32 mouse cellular contexts compared by ENCODE assay signal in the genomic region with DNA sequence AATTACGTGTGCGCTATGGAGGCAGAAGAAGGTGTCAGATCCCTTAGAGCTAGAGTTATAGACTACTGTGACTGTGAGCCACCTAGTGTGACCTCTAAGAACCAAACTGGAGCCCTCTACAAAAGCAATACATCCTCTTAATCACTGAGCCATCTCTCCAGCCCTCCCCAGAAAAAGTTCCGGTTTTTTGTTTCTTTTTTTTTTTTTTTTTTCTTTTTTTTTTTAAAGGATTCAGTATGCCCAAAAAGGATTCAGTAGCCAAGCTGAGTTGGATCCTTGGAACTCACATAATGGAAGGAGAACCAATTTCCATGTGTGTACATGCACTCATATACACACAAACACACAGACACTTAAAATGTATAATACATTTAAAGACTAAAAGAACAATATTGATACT. TPM values are rescaled to one million over a fixed set of nuclear protein-coding genes. Genes with fewer than 3 reads are reported as not detected.
DNase-seq lines count a peak whose midpoint lies in the region; ATAC-seq and TF ChIP-seq lines count a peak whose summit lies in the region.
"Had no signal": no experiment of that assay in that cellular context is flagged by ENCODE, and none has a peak within 500 bp of the region (broad histone marks: within the 10 kb centered on the region; RNA-seq: fewer than 3 reads in every experiment).

No protein-coding gene starts in this region.

- H3K27me3 ChIP-seq in hindbrain, embryonic 14.5 days (ENCODE audit: control insufficient read depth, insufficient read depth, low read length), result no peaks in the 10 kb centered on the region
- H3K27me3 ChIP-seq in hindbrain, embryonic 16.5 days (replicated peaks; ENCODE audit: control insufficient read depth, insufficient read depth, low read length), result no peaks in the 10 kb centered on the region
- H3K27me3 ChIP-seq in midbrain, embryonic 13.5 days, result no peaks in the 10 kb centered on the region
- no peaks in the 10 kb centered on the region for H3K27me3 ChIP-seq in midbrain, embryonic 16.5 days (ENCODE audit: control insufficient read depth, insufficient read depth, low read depth, low read length)
- no peaks in the 10 kb centered on the region for H3K27me3 ChIP-seq in MEL (ENCODE audit: control insufficient read depth in 1 of 2, insufficient read depth in 2 of 2, low read length in 2 of 2)
- no peaks in the 10 kb centered on the region for H3K27me3 ChIP-seq in neural tube, embryonic 13.5 days
- H3K27me3 ChIP-seq: CH12.LX had no signal

- no peak overlapping the region for H3K4me3 ChIP-seq in hindbrain, embryonic 14.5 days (replicated peaks; ENCODE audit: low read length)
- no peak overlapping the region for H3K4me3 ChIP-seq in hindbrain, embryonic 16.5 days (ENCODE audit: low read length)
- no peak overlapping the region for H3K4me3 ChIP-seq in midbrain, embryonic 13.5 days (replicated peaks)
- no peak overlapping the region for H3K4me3 ChIP-seq in midbrain, embryonic 16.5 days (ENCODE audit: low read depth, low read length)
- H3K4me3 ChIP-seq in MEL (ENCODE audit: control insufficient read depth in 1 of 2, insufficient read depth in 1 of 2, low read depth in 2 of 2, low read length in 2 of 2), result no peak overlapping the region
- H3K4me3 ChIP-seq in neural tube, embryonic 13.5 days, result 0 out of 2 replicates have a peak overlapping the region, but pooled peaks have one; percentile 83
- H3K4me3 ChIP-seq: heart, adult 2 months had no signal

- TF ChIP-seq RAD21 in MEL (IDR thresholded peaks at IDR 0.05; ENCODE audit: low read depth, low read length), result no peak

- peaks cover 12% of the 10 kb centered on the region for H3K4me1 ChIP-seq in hindbrain, embryonic 14.5 days (replicated peaks; ENCODE audit: control insufficient read depth, insufficient read depth, low read length)
- peaks cover 27% of the 10 kb centered on the region for H3K4me1 ChIP-seq in hindbrain, embryonic 16.5 days (ENCODE audit: control insufficient read depth, insufficient read depth, low read depth, low read length)
- peaks cover 36% of the 10 kb centered on the region for H3K4me1 ChIP-seq in midbrain, embryonic 13.5 days (replicated peaks)
- H3K4me1 ChIP-seq in midbrain, embryonic 16.5 days (ENCODE audit: control insufficient read depth, insufficient read depth, low read length), result peaks cover 32% of the 10 kb centered on the region
- peaks cover 4 to 12% of the 10 kb centered on the region in 2 experiments for H3K4me1 ChIP-seq in MEL (ENCODE audit: control insufficient read depth in 1 of 2, insufficient read depth in 2 of 2, low read length in 2 of 2)
- peaks cover 36% of the 10 kb centered on the region for H3K4me1 ChIP-seq in neural tube, embryonic 13.5 days (replicated peaks)

- no peak overlapping the region for H3K27ac ChIP-seq in hindbrain, embryonic 14.5 days
- H3K27ac ChIP-seq in hindbrain, embryonic 16.5 days (ENCODE audit: low read depth, low read length), result no peak overlapping the region
- no peak overlapping the region for H3K27ac ChIP-seq in midbrain, embryonic 13.5 days
- H3K27ac ChIP-seq in midbrain, embryonic 16.5 days (ENCODE audit: low read length), result no peak overlapping the region
- H3K27ac ChIP-seq in MEL (ENCODE audit: control insufficient read depth, low read depth, low read length), result no peak overlapping the region
- no peak overlapping the region for H3K27ac ChIP-seq in neural tube, embryonic 13.5 days (replicated peaks)
- H3K27ac ChIP-seq: heart, adult 2 months; layer of hippocampus, adult 2 months had no signal

- no peak for TF ChIP-seq POLR2A in MEL (IDR thresholded peaks at IDR 0.05; ENCODE audit: control insufficient read depth in 1 of 2, insufficient read depth in 1 of 2, low read depth in 1 of 2, low read length in 2 of 2, poor library complexity in 1 of 2)

- H3K79me2 ChIP-seq in MEL (ENCODE audit: control insufficient read depth, insufficient read depth, low read length, poor library complexity), result peaks cover 44% of the 10 kb centered on the region

- H3K36me3 ChIP-seq in hindbrain, embryonic 14.5 days (replicated peaks; ENCODE audit: control insufficient read depth, insufficient read depth), result no peaks in the 10 kb centered on the region
- no peaks in the 10 kb centered on the region for H3K36me3 ChIP-seq in hindbrain, embryonic 16.5 days (ENCODE audit: control insufficient read depth, insufficient read depth, low read length)
- 0 out of 2 replicates have a peak, but pooled peaks cover 4% of the 10 kb centered on the region for H3K36me3 ChIP-seq in midbrain, embryonic 13.5 days
- H3K36me3 ChIP-seq in midbrain, embryonic 16.5 days (ENCODE audit: control insufficient read depth, insufficient read depth, low read length), result no peaks in the 10 kb centered on the region
- H3K36me3 ChIP-seq in MEL (ENCODE audit: control insufficient read depth in 1 of 2, insufficient read depth in 2 of 2, low read length in 2 of 2), result peaks cover 2 to 25% of the 10 kb centered on the region in 2 experiments; a peak in 3 of 4 replicates
- H3K36me3 ChIP-seq in neural tube, embryonic 13.5 days, result peaks cover 9% of the 10 kb centered on the region

- no peaks in the 10 kb centered on the region for H3K9me3 ChIP-seq in hindbrain, embryonic 14.5 days (ENCODE audit: control insufficient read depth, low read length)
- H3K9me3 ChIP-seq in hindbrain, embryonic 16.5 days (ENCODE audit: control insufficient read depth, low read length), result no peaks in the 10 kb centered on the region
- H3K9me3 ChIP-seq in midbrain, embryonic 13.5 days, result no peaks in the 10 kb centered on the region
- no peaks in the 10 kb centered on the region for H3K9me3 ChIP-seq in midbrain, embryonic 16.5 days (replicated peaks; ENCODE audit: control insufficient read depth, low read length, poor library complexity, severe bottlenecking)
- H3K9me3 ChIP-seq in MEL (replicated peaks; ENCODE audit: insufficient read depth, low read length), result no peaks in the 10 kb centered on the region
- no peaks in the 10 kb centered on the region for H3K9me3 ChIP-seq in neural tube, embryonic 13.5 days

- no peak for TF ChIP-seq CTCF in MEL (IDR thresholded peaks at IDR 0.05 in 2 of 3, conservative IDR thresholded peaks at IDR 0.05 in 1 of 3; ENCODE audit: control insufficient read depth in 1 of 3, insufficient read depth in 1 of 3, low read depth in 2 of 3, low read length in 3 of 3, poor library complexity in 1 of 3, severe bottlenecking in 1 of 3)

- no peak overlapping the region for H3K9ac ChIP-seq in hindbrain, embryonic 14.5 days
- H3K9ac ChIP-seq in hindbrain, embryonic 16.5 days (ENCODE audit: low read depth, low read length), result no peak overlapping the region
- no peak overlapping the region for H3K9ac ChIP-seq in midbrain, embryonic 13.5 days (replicated peaks)
- H3K9ac ChIP-seq in midbrain, embryonic 16.5 days (ENCODE audit: low read depth, low read length), result no peak overlapping the region
- H3K9ac ChIP-seq in MEL (ENCODE audit: control insufficient read depth, low read depth, low read length, poor library complexity, severe bottlenecking), result no peak overlapping the region
- no peak overlapping the region for H3K9ac ChIP-seq in neural tube, embryonic 13.5 days

- no peak for DNase-seq in hindbrain, embryonic 14.5 days (ENCODE audit: low spot score)
- no peak for DNase-seq in MEL (ENCODE audit: low read depth, low spot score)
- DNase-seq in layer of hippocampus, adult 9-11 months, result no peak
- DNase-seq: adrenal gland, postnatal 25 days; B cell, adult 2 months; cerebellum, adult 8-10 months; cerebellum, postnatal 36 days; gastrocnemius, postnatal 25 days; heart, adult 2 months; layer of hippocampus, postnatal 36 days; lung, adult 18-20 months; lung, postnatal 4 days; thymus, adult 18-20 months; thymus, postnatal 4 days had no signal

- ATAC-seq in hindbrain, embryonic 14.5 days (ENCODE audit: low FRiP score), result no peak
- ATAC-seq in hindbrain, embryonic 16.5 days, result no peak
- ATAC-seq in midbrain, embryonic 13.5 days, result no peak
- ATAC-seq in midbrain, embryonic 16.5 days, result no peak
- ATAC-seq in neural tube, embryonic 13.5 days (ENCODE audit: low read depth), result no peak
- ATAC-seq in granulocyte monocyte progenitor cell, adult 5-6 weeks (replicated peaks; ENCODE audit: poor library complexity, severe bottlenecking), result no peak
- ATAC-seq: intestine, postnatal 0 days had no signal

- H3K4me2 ChIP-seq in hindbrain, embryonic 14.5 days (replicated peaks), result 0 out of 2 replicates have a peak overlapping the region, but pooled peaks have one; percentile 93
- H3K4me2 ChIP-seq in hindbrain, embryonic 16.5 days (ENCODE audit: low read length), result no peak overlapping the region
- peak overlapping the region; percentile 83; the same call in 1 of the 2 replicates for H3K4me2 ChIP-seq in midbrain, embryonic 13.5 days (replicated peaks)
- no peak overlapping the region for H3K4me2 ChIP-seq in midbrain, embryonic 16.5 days (ENCODE audit: low read length)
- peak overlapping the region; percentile 79 for H3K4me2 ChIP-seq in neural tube, embryonic 13.5 days

- TF ChIP-seq EP300 in MEL (IDR thresholded peaks at IDR 0.05; ENCODE audit: low read depth in 1 of 2, low read length in 2 of 2), result no peak

- 88% methylated on average over 3 of the region's 3 CpGs for WGBS in hindbrain, embryonic 14.5 days
- 87% methylated on average over 3 of the region's 3 CpGs for WGBS in hindbrain, embryonic 16.5 days
- WGBS in midbrain, embryonic 13.5 days, result 87% methylated on average over 3 of the region's 3 CpGs
- WGBS in midbrain, embryonic 16.5 days, result 80% methylated on average over 3 of the region's 3 CpGs
- 84% methylated on average over 3 of the region's 3 CpGs for WGBS in neural tube, embryonic 13.5 days

RNA-seq across cellular contexts. Expression of a gene that starts 1.9 kb away (rescaled TPM):
- 4.4 and 5.0 TPM in 2 replicates for polyA plus RNA-seq in hindbrain, embryonic 14.5 days (2014; fragmentation: Nextera tagmentation; extraction: Ambion mirVana)
- 3.1 and 3.8 TPM in 2 replicates for polyA plus RNA-seq in hindbrain, embryonic 16.5 days (2015; fragmentation: Nextera tagmentation; extraction: Ambion mirVana)
- 4.9 TPM in 2 replicates for polyA plus RNA-seq in midbrain, embryonic 13.5 days (2015; fragmentation: Nextera tagmentation; extraction: Ambion mirVana)
- 4.9 and 6.5 TPM in 2 replicates for polyA plus RNA-seq in midbrain, embryonic 16.5 days (2015; fragmentation: Nextera tagmentation; extraction: Ambion mirVana)
- total RNA-seq in MEL (2012; rRNA removed), result 0.92 and 1.9 TPM in 2 replicates
- polyA plus RNA-seq in MEL (2012; ENCODE audit: insufficient read depth in 1 of 2, insufficient read length in 2 of 2, low read depth in 1 of 2, low replicate concordance in 2 of 2, missing spikeins in 1 of 2), result 1 to 10 TPM in 1 of 2 experiments, not detected in 1; 1.0 TPM
- polyA plus RNA-seq in neural tube, embryonic 13.5 days (2015; fragmentation: Nextera tagmentation; extraction: Ambion mirVana), result 2.4 and 4.1 TPM in 2 replicates
- 2.6 and 2.8 TPM in 2 replicates for total RNA-seq in granulocyte monocyte progenitor cell, adult 5-6 weeks (2014; fragmentation: Nextera tagmentation)
- total RNA-seq in granulocyte monocyte progenitor cell, adult 5-6 weeks (2017), result 1.1 and 2.1 TPM in 2 replicates

RNA-seq across cellular contexts. Expression of a gene that starts 1.9 kb away (rescaled TPM):
- not detected in 2 replicates for polyA plus RNA-seq in hindbrain, embryonic 14.5 days (2014; fragmentation: Nextera tagmentation; extraction: Ambion mirVana)
- polyA plus RNA-seq in hindbrain, embryonic 16.5 days (2015; fragmentation: Nextera tagmentation; extraction: Ambion mirVana), result 0.40 TPM in 1 of 2 replicates, not detected in the other
- not detected in 2 replicates for polyA plus RNA-seq in midbrain, embryonic 13.5 days (2015; fragmentation: Nextera tagmentation; extraction: Ambion mirVana)
- not detected in 2 replicates for polyA plus RNA-seq in midbrain, embryonic 16.5 days (2015; fragmentation: Nextera tagmentation; extraction: Ambion mirVana)
- 0.20 TPM in 1 of 2 replicates, not detected in the other for total RNA-seq in MEL (2012; rRNA removed)
- polyA plus RNA-seq in MEL (2012; ENCODE audit: insufficient read depth in 1 of 2, insufficient read length in 2 of 2, low read depth in 1 of 2, low replicate concordance in 2 of 2, missing spikeins in 1 of 2), result not detected
- polyA plus RNA-seq in neural tube, embryonic 13.5 days (2015; fragmentation: Nextera tagmentation; extraction: Ambion mirVana), result not detected in 2 replicates
- total RNA-seq in granulocyte monocyte progenitor cell, adult 5-6 weeks (2014; fragmentation: Nextera tagmentation), result not detected in 2 replicates
- total RNA-seq in granulocyte monocyte progenitor cell, adult 5-6 weeks (2017), result not detected in 2 replicates
- total RNA-seq: adrenal gland, postnatal 25 days; gastrocnemius, postnatal 25 days; heart, postnatal 25 days; layer of hippocampus, adult 2 months; left cerebral cortex, postnatal 10 days; monocyte, adult 5-6 weeks had no signal
- polyA plus RNA-seq: forebrain, embryonic 11.5 days; intestine, postnatal 0 days; kidney, embryonic 14.5 days; limb, embryonic 11.5 days; neural tube, embryonic 14.5 days; small intestine, adult 2 months; stomach, embryonic 16.5 days had no signal

RNA-seq across cellular contexts. Expression of a gene that starts 2.3 kb away (rescaled TPM):
- 58.9 and 66.6 TPM in 2 replicates for polyA plus RNA-seq in hindbrain, embryonic 14.5 days (2014; fragmentation: Nextera tagmentation; extraction: Ambion mirVana)
- 61.7 and 64.5 TPM in 2 replicates for polyA plus RNA-seq in hindbrain, embryonic 16.5 days (2015; fragmentation: Nextera tagmentation; extraction: Ambion mirVana)
- polyA plus RNA-seq in midbrain, embryonic 13.5 days (2015; fragmentation: Nextera tagmentation; extraction: Ambion mirVana), result 55.5 and 60.5 TPM in 2 replicates
- polyA plus RNA-seq in midbrain, embryonic 16.5 days (2015; fragmentation: Nextera tagmentation; extraction: Ambion mirVana), result 58.8 and 64.1 TPM in 2 replicates
- 49.6 and 66.3 TPM in 2 replicates for total RNA-seq in MEL (2012; rRNA removed)
- polyA plus RNA-seq in MEL (2012; ENCODE audit: insufficient read depth in 1 of 2, insufficient read length in 2 of 2, low read depth in 1 of 2, low replicate concordance in 2 of 2, missing spikeins in 1 of 2), result 10 to 100 TPM in 1 of 2 experiments, not detected in 1; 74.8 TPM
- polyA plus RNA-seq in neural tube, embryonic 13.5 days (2015; fragmentation: Nextera tagmentation; extraction: Ambion mirVana), result 59.6 and 59.7 TPM in 2 replicates
- total RNA-seq in granulocyte monocyte progenitor cell, adult 5-6 weeks (2014; fragmentation: Nextera tagmentation), result 60.9 and 128 TPM in 2 replicates
- 91.6 and 97.7 TPM in 2 replicates for total RNA-seq in granulocyte monocyte progenitor cell, adult 5-6 weeks (2017)

RNA-seq across cellular contexts. Expression of a gene that starts 40.1 kb away (rescaled TPM):
- not detected in 2 replicates for polyA plus RNA-seq in hindbrain, embryonic 14.5 days (2014; fragmentation: Nextera tagmentation; extraction: Ambion mirVana)
- 0.07 TPM in 1 of 2 replicates, not detected in the other for polyA plus RNA-seq in hindbrain, embryonic 16.5 days (2015; fragmentation: Nextera tagmentation; extraction: Ambion mirVana)
- polyA plus RNA-seq in midbrain, embryonic 13.5 days (2015; fragmentation: Nextera tagmentation; extraction: Ambion mirVana), result not detected in 2 replicates
- not detected in 2 replicates for polyA plus RNA-seq in midbrain, embryonic 16.5 days (2015; fragmentation: Nextera tagmentation; extraction: Ambion mirVana)
- not detected in 2 replicates for total RNA-seq in MEL (2012; rRNA removed)
- polyA plus RNA-seq in MEL (2012; ENCODE audit: insufficient read depth in 1 of 2, insufficient read length in 2 of 2, low read depth in 1 of 2, low replicate concordance in 2 of 2, missing spikeins in 1 of 2), result under 1 TPM in 1 of 2 experiments, not detected in 1; 0.06 TPM
- polyA plus RNA-seq in neural tube, embryonic 13.5 days (2015; fragmentation: Nextera tagmentation; extraction: Ambion mirVana), result not detected in 2 replicates
- total RNA-seq in granulocyte monocyte progenitor cell, adult 5-6 weeks (2014; fragmentation: Nextera tagmentation), result not detected in 2 replicates
- total RNA-seq in granulocyte monocyte progenitor cell, adult 5-6 weeks (2017), result 0.15 TPM in 1 of 2 replicates, not detected in the other
- total RNA-seq: adrenal gland, postnatal 25 days; gastrocnemius, postnatal 25 days; heart, adult 2 months; heart, postnatal 25 days; layer of hippocampus, adult 2 months; left cerebral cortex, postnatal 10 days had no signal
- polyA plus RNA-seq: brain, embryonic 14.5 days; limb, embryonic 11.5 days; neural tube, embryonic 14.5 days; small intestine, adult 2 months had no signal

RNA-seq across cellular contexts. Expression of a gene that starts 50.3 kb away (rescaled TPM):
- 54.5 and 58.7 TPM in 2 replicates for polyA plus RNA-seq in hindbrain, embryonic 14.5 days (2014; fragmentation: Nextera tagmentation; extraction: Ambion mirVana)
- polyA plus RNA-seq in hindbrain, embryonic 16.5 days (2015; fragmentation: Nextera tagmentation; extraction: Ambion mirVana), result 150 and 156 TPM in 2 replicates
- polyA plus RNA-seq in midbrain, embryonic 13.5 days (2015; fragmentation: Nextera tagmentation; extraction: Ambion mirVana), result 91.9 and 92.3 TPM in 2 replicates
- polyA plus RNA-seq in midbrain, embryonic 16.5 days (2015; fragmentation: Nextera tagmentation; extraction: Ambion mirVana), result 129 and 141 TPM in 2 replicates
- 116 and 198 TPM in 2 replicates for total RNA-seq in MEL (2012; rRNA removed)
- polyA plus RNA-seq in MEL (2012; ENCODE audit: insufficient read depth in 1 of 2, insufficient read length in 2 of 2, low read depth in 1 of 2, low replicate concordance in 2 of 2, missing spikeins in 1 of 2), result 100 to 1,000 TPM; 267 to 471 TPM
- polyA plus RNA-seq in neural tube, embryonic 13.5 days (2015; fragmentation: Nextera tagmentation; extraction: Ambion mirVana), result 126 and 133 TPM in 2 replicates
- 217 and 230 TPM in 2 replicates for total RNA-seq in granulocyte monocyte progenitor cell, adult 5-6 weeks (2014; fragmentation: Nextera tagmentation)
- 277 and 283 TPM in 2 replicates for total RNA-seq in granulocyte monocyte progenitor cell, adult 5-6 weeks (2017)

Comparison
In these comparisons a context has a peak if more than half of its experiments do, and no peak if none do; other contexts are left out.
1. H3K4me2 ChIP-seq: peak in hindbrain, embryonic 14.5 days (single experiment), midbrain, embryonic 13.5 days (single experiment) and neural tube, embryonic 13.5 days (single experiment); none in hindbrain, embryonic 16.5 days (single experiment) and midbrain, embryonic 16.5 days (single experiment).